Mouse (Mus musculus) hindbrain, embryonic 16.5 days (tissue): ENCODE results near the gene Kifap3. TPM values are rescaled to one million over a fixed set of nuclear protein-coding genes. Genes with fewer than 3 reads are reported as not detected.

Experiments
- ATAC-seq: fragments of 200-750 bp; cut with Nextera tagmentation; 2 replicates; pipeline ENCODE4 v1.8.0; 2017; ENCODE audit warnings: moderate TSS enrichment, moderate library complexity
- H3K27ac ChIP-seq: fragments of 300-500 bp; sonication (generic); 2 replicates; pipeline ENCODE4 v1.5.1; 2014; ENCODE audit warnings: low read depth, mild to moderate bottlenecking, control low read depth, low read length, moderate library complexity
- H3K27me3 ChIP-seq: fragments of 300-500 bp; sonication (generic); replicated peaks from 2 replicates; pipeline ENCODE4 v1.6.1; 2014; ENCODE audit warnings: low read length; ENCODE audit not compliant: control insufficient read depth, insufficient read depth
- H3K36me3 ChIP-seq: fragments of 300-500 bp; sonication (generic); 2 replicates; pipeline ENCODE4 v1.6.1; 2014; ENCODE audit warnings: mild to moderate bottlenecking, low read length, moderate library complexity, mixed read lengths; ENCODE audit not compliant: control insufficient read depth, insufficient read depth
- H3K4me1 ChIP-seq: fragments of 300-500 bp; sonication (generic); 2 replicates; pipeline ENCODE4 v1.6.1; 2014; ENCODE audit warnings: low read depth, low read length; ENCODE audit not compliant: control insufficient read depth, insufficient read depth
- H3K4me2 ChIP-seq: fragments of 300-500 bp; sonication (generic); 2 replicates; pipeline ENCODE4 v1.6.1; 2014; ENCODE audit warnings: mild to moderate bottlenecking, low read length, control low read depth, moderate library complexity
- H3K4me3 ChIP-seq: fragments of 300-500 bp; sonication (generic); 2 replicates; pipeline ENCODE4 v1.5.1; 2014; ENCODE audit warnings: mild to moderate bottlenecking, low read length, control low read depth, moderate library complexity
- H3K9ac ChIP-seq: fragments of 300-500 bp; sonication (generic); 2 replicates; pipeline ENCODE4 v1.6.1; 2014; ENCODE audit warnings: low read depth, mild to moderate bottlenecking, control low read depth, low read length, moderate library complexity
- H3K9me3 ChIP-seq: fragments of 300-500 bp; sonication (generic); 2 replicates; pipeline ENCODE4 v1.6.1; 2014; ENCODE audit warnings: mild to moderate bottlenecking, low read length, moderate library complexity; ENCODE audit not compliant: control insufficient read depth
- WGBS: fragments of 180-500 bp; shearing (Covaris S2); extraction: QIAGEN DNeasy Blood & Tissue Kit; methylation state at CpG from one replicate; pipeline ENCODE4 v1.1.7; 2014; 5-methylcytosine and 5-hydroxymethylcytosine counted together
- polyA plus RNA-seq: library from polyadenylated mRNA; unstranded; fragments of >200 nt; fragmentation: Nextera tagmentation; extraction: Ambion mirVana; gene quantifications from 2 replicates; pipeline ENCODE4 v1.2.1, GENCODE M21; 2015

Kifap3 gene
- polyA plus RNA-seq, 1 experiment from 2014 or later: 135 TPM

GRCm38 (mm10) chr1:163907007-163907811 lies 127.8 kb downstream of the Kifap3 start:
- no peak overlapping the region for H3K4me3 ChIP-seq

GRCm38 (mm10) chr1:163908389-163908788 lies 129.0 kb downstream of the Kifap3 start:
- no peak overlapping the region for H3K4me2 ChIP-seq
- 69% methylated on average over 11 of the region's 11 CpGs for WGBS
- no peak overlapping the region for H3K4me3 ChIP-seq
- no peak overlapping the region for H3K9ac ChIP-seq
- no peaks in the 10 kb centered on the region for H3K36me3 ChIP-seq
- no peaks in the 10 kb centered on the region for H3K9me3 ChIP-seq
- no peaks in the 10 kb centered on the region for H3K4me1 ChIP-seq
- no peaks in the 10 kb centered on the region for H3K27me3 ChIP-seq
- ATAC-seq: no peak
- no peak overlapping the region for H3K27ac ChIP-seq

More at GRCm38 (mm10) chr1:163907007-163907811, 127.8 kb downstream of the Kifap3 start:
- Histone ChIP-seq H3K4me2 (no peak overlapping the region), H3K27ac (no peak overlapping the region), H3K9ac (no peak overlapping the region), H3K36me3 (no peaks in the 10 kb centered on the region), H3K27me3 (no peaks in the 10 kb centered on the region), H3K9me3 (no peaks in the 10 kb centered on the region), H3K4me1 (no peaks in the 10 kb centered on the region)
- 81% methylated on average over 4 of the region's 4 CpGs for WGBS
- no peak for ATAC-seq

GRCm38 (mm10) chr1:163910343-163910742 lies 131.0 kb downstream of the Kifap3 start:
- Histone ChIP-seq H3K4me1 (no peaks in the 10 kb centered on the region), H3K9ac (no peak overlapping the region), H3K36me3 (no peaks in the 10 kb centered on the region), H3K27ac (no peak overlapping the region), H3K4me3 (no peak overlapping the region), H3K4me2 (no peak overlapping the region), H3K27me3 (no peaks in the 10 kb centered on the region), H3K9me3 (no peaks in the 10 kb centered on the region)
- peak; percentile 72; the same call in 1 of the 2 replicates for ATAC-seq
- 6% methylated on average over 2 of the region's 2 CpGs for WGBS

GRCm38 (mm10) chr1:163910785-163911184 lies 131.4 kb downstream of the Kifap3 start:
- no peak for ATAC-seq
- H3K27me3 ChIP-seq: no peaks in the 10 kb centered on the region
- H3K4me2 ChIP-seq: no peak overlapping the region
- H3K9me3 ChIP-seq: no peaks in the 10 kb centered on the region
- H3K4me1 ChIP-seq: no peaks in the 10 kb centered on the region
- H3K36me3 ChIP-seq: peaks cover 2% of the 10 kb centered on the region; the same call in 1 of the 2 replicates
- WGBS: 90% methylated on average over 9 of the region's 9 CpGs
- H3K27ac ChIP-seq: no peak overlapping the region
- H3K4me3 ChIP-seq: no peak overlapping the region
- no peak overlapping the region for H3K9ac ChIP-seq

- Histone ChIP-seq H3K27me3 (no peaks in the 10 kb centered on the region), H3K27ac (no peak overlapping the region), H3K4me3 (no peak overlapping the region), H3K36me3 (peaks cover 10% of the 10 kb centered on the region), H3K9ac (no peak overlapping the region), H3K9me3 (no peaks in the 10 kb centered on the region), H3K4me1 (no peaks in the 10 kb centered on the region), H3K4me2 (no peak overlapping the region)
- no peak for ATAC-seq
- WGBS: 94% methylated on average over 11 of the region's 11 CpGs
Measured at GRCm38 (mm10) chr1:163911981-163912380, 132.6 kb downstream of the Kifap3 start.

GRCm38 (mm10) chr1:163917349-163918160 lies 138.2 kb downstream of the Kifap3 start:
- no peak for ATAC-seq
- 96% methylated on average over 5 of the region's 5 CpGs for WGBS

GRCm38 (mm10) chr1:163924093-163924492 lies 144.7 kb downstream of the Kifap3 start:
- no peak for ATAC-seq
- H3K4me1 ChIP-seq: peaks cover 4% of the 10 kb centered on the region
- no peak overlapping the region for H3K4me3 ChIP-seq
- no peaks in the 10 kb centered on the region for H3K9me3 ChIP-seq
- 87% methylated on average over 8 of the region's 8 CpGs for WGBS
- no peak overlapping the region for H3K4me2 ChIP-seq
- H3K9ac ChIP-seq: no peak overlapping the region
- H3K36me3 ChIP-seq: no peaks in the 10 kb centered on the region
- H3K27me3 ChIP-seq: no peaks in the 10 kb centered on the region
- H3K27ac ChIP-seq: no peak overlapping the region

More at GRCm38 (mm10) chr1:163917349-163918160, 138.2 kb downstream of the Kifap3 start:
- Histone ChIP-seq H3K36me3 (peaks cover 17% of the 10 kb centered on the region), H3K27ac (no peak overlapping the region), H3K4me2 (no peak overlapping the region), H3K4me3 (no peak overlapping the region), H3K4me1 (no peaks in the 10 kb centered on the region), H3K9ac (no peak overlapping the region), H3K27me3 (no peaks in the 10 kb centered on the region), H3K9me3 (no peaks in the 10 kb centered on the region)

GRCm38 (mm10) chr1:163928846-163929245 lies 149.5 kb downstream of the Kifap3 start, which contains the start of gene Scyl3:
Gene Scyl3, plus strand, starts transcription at chr1:163929100.
- no peaks in the 10 kb centered on the region for H3K9me3 ChIP-seq
- no peaks in the 10 kb centered on the region for H3K27me3 ChIP-seq
- ATAC-seq: no peak
- H3K9ac ChIP-seq: peak within 1 kb of the TSS; percentile 97
- H3K4me2 ChIP-seq: peak within 1 kb of the TSS; percentile 63
- peak within 1 kb of the TSS; percentile 99 for H3K4me3 ChIP-seq
- WGBS: 69% methylated on average over 7 of the region's 7 CpGs
- peaks cover 10% of the 10 kb centered on the region for H3K4me1 ChIP-seq
- peak within 1 kb of the TSS; percentile 90 for H3K27ac ChIP-seq
- H3K36me3 ChIP-seq: 0 out of 2 replicates have a peak, but pooled peaks cover 4% of the 10 kb centered on the region
